Mouse (Mus musculus) embryo, embryonic 10.5 days (tissue): Measurements from ENCODE around the gene Otop2.

ENCODE experiments used
- DNase-seq: peaks from one replicate; pipeline ENCODE4 v3.0.0-alpha.2; 2015; ENCODE audit warnings: low spot score

The Otop2 gene

GRCm38 (mm10) chr11:115297214-115297826 lies 9.6 kb upstream of the Otop2 start, which contains the start of gene Fads6:
Fads6 (minus strand) TSS chr11:115297663.
- peak; percentile 67 for DNase-seq

GRCm38 (mm10) chr11:115298160-115298559 lies 8.8 kb upstream of the Otop2 start:
- DNase-seq, result no peak

GRCm38 (mm10) chr11:115300745-115301144 lies 6.2 kb upstream of the Otop2 start:
- DNase-seq, result no peak

- no peak for DNase-seq
Observed at GRCm38 (mm10) chr11:115301351-115301750, 5.6 kb upstream of the Otop2 start.

GRCm38 (mm10) chr11:115303167-115303566 lies 3.8 kb upstream of the Otop2 start:
- no peak for DNase-seq

GRCm38 (mm10) chr11:115308781-115309180 lies 1.8 kb downstream of the Otop2 start:
- no peak for DNase-seq

- DNase-seq, result no peak
Observed at GRCm38 (mm10) chr11:115314249-115314648, 7.3 kb downstream of the Otop2 start.

GRCm38 (mm10) chr11:115317204-115317603 lies 10.2 kb downstream of the Otop2 start:
- DNase-seq, result no peak

- DNase-seq, result no peak
Observed at GRCm38 (mm10) chr11:115318245-115319027, 11.5 kb downstream of the Otop2 start.

GRCm38 (mm10) chr11:115319704-115320383 lies 12.9 kb downstream of the Otop2 start:
- no peak for DNase-seq

- DNase-seq, result peak; percentile 84
Observed at GRCm38 (mm10) chr11:115321906-115322693, 15.1 kb downstream of the Otop2 start, which contains the start of gene Ush1g. Ush1g (minus strand) TSS chr11:115322041.

- no peak for DNase-seq
Observed at GRCm38 (mm10) chr11:115323354-115323753, 16.4 kb downstream of the Otop2 start.

- DNase-seq, result no peak
Observed at GRCm38 (mm10) chr11:115326730-115327129, 19.8 kb downstream of the Otop2 start.

GRCm38 (mm10) chr11:115329339-115329738 lies 22.4 kb downstream of the Otop2 start:
- no peak for DNase-seq

GRCm38 (mm10) chr11:115334531-115334930 lies 27.6 kb downstream of the Otop2 start, which contains the start of gene Otop3:
Otop3 (plus strand) TSS chr11:115334731.
- DNase-seq, result no peak

- no peak for DNase-seq
Observed at GRCm38 (mm10) chr11:115335223-115335622, 28.3 kb downstream of the Otop2 start.

- peak; percentile 64 for DNase-seq
Observed at GRCm38 (mm10) chr11:115336115-115336514, 29.2 kb downstream of the Otop2 start.

GRCm38 (mm10) chr11:115337350-115337749 lies 30.4 kb downstream of the Otop2 start:
- DNase-seq, result no peak

GRCm38 (mm10) chr11:115337826-115338225 lies 30.9 kb downstream of the Otop2 start:
- DNase-seq, result no peak

- DNase-seq, result no peak
Observed at GRCm38 (mm10) chr11:115341246-115341645, 34.3 kb downstream of the Otop2 start.

- no peak for DNase-seq
Observed at GRCm38 (mm10) chr11:115341866-115342265, 34.9 kb downstream of the Otop2 start.

GRCm38 (mm10) chr11:115344967-115345366 lies 38.0 kb downstream of the Otop2 start:
- no peak for DNase-seq
